8 mouse cellular contexts compared by ENCODE assay signal in genomic region chr13:109547700-109548099, GRCm38 (mm10).
DNase-seq lines count a peak whose midpoint lies in the region; ATAC-seq lines count a peak whose summit lies in the region.

No protein-coding gene starts in this region.

- WGBS in heart, embryonic 11.5 days (ENCODE audit: insufficient replicate concordance): 30% methylated on average over 6 of the region's 6 CpGs
- 28% methylated on average over 6 of the region's 6 CpGs for WGBS in intestine, embryonic 15.5 days
- WGBS in midbrain, embryonic 13.5 days: 27% methylated on average over 6 of the region's 6 CpGs

- no peak for ATAC-seq in heart, embryonic 11.5 days (replicated peaks; ENCODE audit: insufficient number of reproducible peaks, low FRiP score, low TSS enrichment)
- ATAC-seq in intestine, embryonic 15.5 days: peak; percentile 72; the same call in 1 of the 2 replicates
- ATAC-seq in midbrain, embryonic 13.5 days: peak; percentile 77

- no peak overlapping the region for H3K4me2 ChIP-seq in heart, embryonic 11.5 days
- no peak overlapping the region for H3K4me2 ChIP-seq in intestine, embryonic 15.5 days (replicated peaks)
- no peak overlapping the region for H3K4me2 ChIP-seq in midbrain, embryonic 13.5 days (replicated peaks)

- H3K4me1 ChIP-seq in heart, embryonic 11.5 days (ENCODE audit: control insufficient read depth, insufficient read depth, low read length): no peaks in the 10 kb centered on the region
- no peaks in the 10 kb centered on the region for H3K4me1 ChIP-seq in intestine, embryonic 15.5 days (replicated peaks)
- peaks cover 20% of the 10 kb centered on the region for H3K4me1 ChIP-seq in midbrain, embryonic 13.5 days (replicated peaks)

- peak; percentile 84 for DNase-seq in heart, adult 11 months
- DNase-seq in cerebellum, postnatal 25 days: peak; percentile 79 to 90
- DNase-seq in gastrocnemius, adult 18-20 months (ENCODE audit: low spot score): peak; percentile 75
- DNase-seq in left cerebral cortex, adult 9 months (ENCODE audit: low spot score in 2 of 2): peak; percentile 55 to 86
- peak; percentile 49 for DNase-seq in spleen, adult 12 weeks (ENCODE audit: low spot score)

- H3K27ac ChIP-seq in heart, embryonic 11.5 days (ENCODE audit: low read depth, low read length): no peak overlapping the region
- no peak overlapping the region for H3K27ac ChIP-seq in intestine, embryonic 15.5 days
- H3K27ac ChIP-seq in midbrain, embryonic 13.5 days: no peak overlapping the region

- H3K27me3 ChIP-seq in heart, embryonic 11.5 days (ENCODE audit: control insufficient read depth, insufficient read depth, low read length): no peaks in the 10 kb centered on the region
- H3K27me3 ChIP-seq in intestine, embryonic 15.5 days (replicated peaks): no peaks in the 10 kb centered on the region
- H3K27me3 ChIP-seq in midbrain, embryonic 13.5 days: no peaks in the 10 kb centered on the region

- H3K9me3 ChIP-seq in heart, embryonic 11.5 days (replicated peaks; ENCODE audit: control insufficient read depth, low read length): no peaks in the 10 kb centered on the region
- no peaks in the 10 kb centered on the region for H3K9me3 ChIP-seq in intestine, embryonic 15.5 days
- no peaks in the 10 kb centered on the region for H3K9me3 ChIP-seq in midbrain, embryonic 13.5 days

- no peak overlapping the region for H3K9ac ChIP-seq in heart, embryonic 11.5 days (ENCODE audit: low read depth, low read length)
- H3K9ac ChIP-seq in intestine, embryonic 15.5 days: no peak overlapping the region
- H3K9ac ChIP-seq in midbrain, embryonic 13.5 days (replicated peaks): no peak overlapping the region

- no peak overlapping the region for H3K4me3 ChIP-seq in heart, embryonic 11.5 days (ENCODE audit: low read depth, low read length)
- H3K4me3 ChIP-seq in intestine, embryonic 15.5 days (replicated peaks): no peak overlapping the region
- H3K4me3 ChIP-seq in midbrain, embryonic 13.5 days (replicated peaks): no peak overlapping the region

- H3K36me3 ChIP-seq in heart, embryonic 11.5 days (ENCODE audit: control insufficient read depth, insufficient read depth, low read length): no peaks in the 10 kb centered on the region
- H3K36me3 ChIP-seq in intestine, embryonic 15.5 days: no peaks in the 10 kb centered on the region
- H3K36me3 ChIP-seq in midbrain, embryonic 13.5 days: no peaks in the 10 kb centered on the region
